Mouse (Mus musculus): ENCODE data around the gene Tcf20.

Gene Tcf20

GRCm38 (mm10) chr15:82987732-82988112 lies at the start of gene Tcf20:
Gene Tcf20 (minus strand): TSS chr15:82987872.
- in situ Hi-C loops (cut with MboI, MseI) = loop anchor here (5.0 kb wide), 2 partner anchors 40 to 80 kb away; no protein-coding TSS in a partner anchor

- in situ Hi-C loops (cut with MboI, MseI) = no loop called here
Observed at GRCm38 (mm10) chr15:83036900-83037519, 49.3 kb upstream of the Tcf20 start.

DNA sequence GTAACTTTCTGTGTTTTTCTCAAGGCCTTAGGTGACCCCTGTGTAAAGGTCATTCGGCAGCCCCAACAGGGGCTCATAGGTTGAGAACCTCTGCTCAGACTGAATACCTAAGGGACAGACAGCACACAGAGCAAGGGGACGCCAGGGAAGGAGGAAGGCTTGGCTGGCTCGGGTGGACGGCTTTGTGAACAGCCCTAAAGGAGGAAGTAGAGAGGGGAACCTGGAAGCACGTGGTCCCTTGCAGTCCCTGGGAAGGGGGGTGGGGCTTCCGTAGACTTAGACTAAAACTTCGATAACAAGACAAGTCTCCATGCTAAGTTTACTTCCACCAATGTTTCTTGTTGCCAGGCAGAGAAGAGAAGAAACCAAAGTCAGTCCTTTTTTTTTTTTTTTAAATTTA lies 48.4 kb upstream of the Tcf20 start:
- in situ Hi-C loops (cut with MboI, MseI) = no loop called here

DNA sequence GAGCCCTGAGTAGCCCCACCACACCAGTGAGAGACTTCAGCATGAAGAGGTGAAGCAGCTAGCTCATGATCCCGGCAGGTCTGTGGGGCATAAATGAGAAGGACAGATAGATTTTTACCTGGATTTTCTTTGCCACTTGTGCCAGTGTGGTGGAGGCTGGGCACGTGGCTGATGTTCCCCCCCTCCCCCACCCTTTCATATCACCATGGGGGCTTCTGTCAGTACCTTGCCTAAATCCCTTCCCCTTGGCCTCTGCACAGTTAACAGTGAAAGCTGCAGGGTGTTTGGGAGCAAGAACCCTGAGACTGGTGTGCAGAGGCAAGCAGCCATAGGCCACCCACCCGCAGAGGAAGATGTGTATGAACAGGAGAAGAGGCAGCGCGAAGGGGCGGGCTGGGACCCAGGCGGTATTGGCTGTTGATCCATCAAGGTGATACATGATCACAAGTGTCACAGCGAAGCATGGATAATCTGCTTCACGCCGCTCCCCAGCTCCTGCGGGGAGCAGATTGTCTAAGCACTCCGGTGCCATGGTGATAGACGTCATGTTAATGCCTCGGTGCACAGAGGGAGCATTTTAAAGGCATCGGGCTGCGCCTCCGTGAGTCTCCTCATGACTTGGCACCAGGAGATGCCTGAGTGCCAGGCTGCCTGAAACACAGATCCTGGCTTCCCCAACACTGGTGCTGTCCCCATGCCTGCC lies 46.8 kb upstream of the Tcf20 start:
- in situ Hi-C loops (cut with MboI, MseI) = no loop called here

DNA sequence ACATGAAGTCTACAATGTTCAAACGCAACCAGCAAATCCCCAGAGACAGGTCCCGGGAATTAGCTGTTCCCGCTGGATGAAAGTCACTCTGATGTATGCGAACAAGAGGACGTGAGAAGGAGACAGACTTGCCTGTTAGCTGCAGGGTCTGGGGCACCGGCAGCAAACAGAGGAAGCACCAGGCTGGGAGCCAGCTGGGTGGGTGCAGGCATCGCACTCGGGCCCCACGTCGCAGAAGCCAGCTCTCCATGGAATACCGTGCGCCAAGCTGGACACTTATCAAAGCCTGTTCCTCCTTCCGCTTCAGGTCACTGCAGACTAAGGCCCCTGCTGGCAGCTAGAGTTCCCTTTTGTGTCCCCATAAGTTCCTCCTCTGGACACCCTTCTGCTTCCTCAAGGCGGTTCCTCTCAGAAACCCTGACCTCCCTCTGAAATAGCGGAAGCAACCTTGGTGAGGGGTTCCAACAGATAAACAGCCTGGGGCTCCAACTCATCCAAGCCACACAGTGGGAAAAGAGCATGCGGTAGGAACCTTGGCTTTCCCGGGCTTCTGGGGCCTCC lies 45.4 kb upstream of the Tcf20 start, which contains the start of gene Nfam1:
Nfam1 (minus strand) TSS at position 326 of the 561 bp plus-strand sequence.
- in situ Hi-C loops (cut with MboI, MseI) = no loop called here

- in situ Hi-C loops (cut with MboI, MseI) = no loop called here
Observed at GRCm38 (mm10) chr15:83030884-83031283, 43.2 kb upstream of the Tcf20 start.

- in situ Hi-C loops (cut with MboI, MseI) = loop anchor here (5.0 kb wide), 1 partner anchor 43 kb away; the partner anchor contains the start of gene Tcf20
Observed at GRCm38 (mm10) chr15:83029725-83030718, 42.4 kb upstream of the Tcf20 start.

DNA sequence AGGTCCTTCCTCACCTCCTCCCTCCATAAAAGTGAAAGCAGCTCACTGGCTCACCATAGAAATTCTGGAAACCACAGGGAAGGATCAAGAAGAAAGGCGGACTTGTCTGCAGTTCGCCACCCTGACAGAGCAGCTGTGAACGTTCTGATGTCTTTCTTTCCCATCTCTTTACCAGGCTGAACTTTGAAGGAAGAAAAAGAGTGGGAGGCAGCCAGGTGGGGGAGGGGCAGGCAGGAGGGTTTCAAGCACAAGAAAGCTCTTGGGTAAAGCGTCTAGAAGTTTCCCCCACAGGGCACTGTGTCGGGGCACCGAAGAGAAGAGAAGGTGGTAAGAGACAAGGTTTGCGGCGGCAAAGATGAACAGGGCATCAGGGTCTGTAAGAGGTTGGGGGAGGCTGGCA lies 38.5 kb upstream of the Tcf20 start:
- in situ Hi-C loops (cut with MboI, MseI) = loop anchor here (5.0 kb wide), 1 partner anchor 39 kb away; the partner anchor contains the start of gene Tcf20

DNA sequence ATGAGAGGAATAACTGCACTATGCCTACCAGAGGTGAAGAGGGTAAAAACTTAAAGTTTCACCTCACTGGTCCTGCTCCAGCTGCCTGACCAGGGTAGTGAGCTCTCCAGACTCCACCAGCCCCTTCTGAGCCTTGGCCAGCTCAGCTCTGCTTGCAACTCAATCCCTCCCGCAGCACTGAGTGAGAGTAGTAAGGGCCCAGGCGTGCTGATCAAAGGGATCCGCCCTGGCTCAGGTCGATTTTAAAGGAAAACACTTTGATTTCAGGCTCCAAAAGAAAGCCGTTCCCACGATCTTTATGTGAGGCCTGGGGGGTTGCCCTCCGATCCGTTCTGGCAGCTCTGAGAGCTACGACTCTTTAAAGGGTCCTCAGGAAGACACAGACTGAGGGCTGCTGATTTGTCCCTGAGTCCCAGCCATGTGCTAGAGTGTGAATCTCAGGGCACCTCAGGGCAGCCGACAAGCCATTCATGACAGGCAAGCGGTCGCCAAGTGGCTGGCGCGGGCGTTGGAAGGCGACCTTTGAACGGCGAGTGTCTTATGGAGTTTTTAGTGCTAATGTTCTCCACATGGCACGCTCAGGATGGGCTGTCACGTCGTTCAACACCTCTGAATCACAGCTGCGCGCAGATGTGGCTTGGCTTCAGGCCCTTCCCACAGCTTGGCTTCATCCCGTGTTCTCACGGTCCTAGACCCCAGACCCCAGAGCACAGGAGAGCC lies 37.5 kb upstream of the Tcf20 start:
- in situ Hi-C loops (cut with MboI, MseI) = loop anchor here (5.0 kb wide), 1 partner anchor 38 kb away; the partner anchor contains the start of gene Tcf20

DNA sequence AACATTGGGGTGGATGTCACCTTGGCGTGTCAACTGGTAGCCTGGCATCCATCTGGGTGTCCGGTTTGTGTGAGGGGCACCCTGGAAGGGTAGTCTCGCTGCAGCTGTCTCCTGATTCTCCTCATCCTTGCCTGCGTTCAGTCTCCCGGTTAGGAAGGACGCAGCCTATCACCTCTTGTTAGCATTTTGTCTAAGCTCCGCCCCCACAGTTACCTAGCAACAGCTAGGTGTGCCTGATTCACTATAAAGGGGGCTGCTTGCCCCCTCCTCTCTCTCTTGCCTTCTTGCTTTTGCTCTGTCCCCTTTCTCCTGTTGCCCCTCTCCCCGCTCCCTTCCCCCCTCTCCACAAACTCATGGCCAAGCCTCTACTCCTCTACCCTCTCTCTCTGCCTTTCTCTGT lies 35.3 kb upstream of the Tcf20 start:
- in situ Hi-C loops (cut with MboI, MseI) = no loop called here

GRCm38 (mm10) chr15:83010990-83011664 lies 23.5 kb upstream of the Tcf20 start:
- in situ Hi-C loops (cut with MboI, MseI) = no loop called here

- in situ Hi-C loops (cut with MboI, MseI) = no loop called here
Observed at GRCm38 (mm10) chr15:83010423-83010822, 22.8 kb upstream of the Tcf20 start.

DNA sequence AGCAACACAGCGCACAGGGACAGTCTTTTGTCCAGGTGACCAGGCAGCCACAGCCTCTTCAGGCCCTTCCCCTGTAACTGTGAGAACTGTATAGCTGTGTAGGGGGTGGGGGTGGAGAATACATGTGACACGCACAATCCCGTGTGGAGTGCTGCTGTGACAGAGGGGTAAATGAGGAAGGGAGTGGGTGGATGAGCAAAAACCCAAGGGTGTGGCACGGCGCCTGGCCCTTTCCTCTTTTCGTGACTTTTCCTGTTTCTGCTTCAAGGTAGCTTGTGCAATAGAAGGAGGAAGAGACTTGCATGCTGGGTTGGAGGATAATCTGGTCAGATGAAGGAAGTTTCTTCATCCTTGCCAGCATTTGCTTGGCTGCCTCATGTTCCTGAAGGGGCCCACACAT lies 21.9 kb upstream of the Tcf20 start:
- in situ Hi-C loops (cut with MboI, MseI) = no loop called here

DNA sequence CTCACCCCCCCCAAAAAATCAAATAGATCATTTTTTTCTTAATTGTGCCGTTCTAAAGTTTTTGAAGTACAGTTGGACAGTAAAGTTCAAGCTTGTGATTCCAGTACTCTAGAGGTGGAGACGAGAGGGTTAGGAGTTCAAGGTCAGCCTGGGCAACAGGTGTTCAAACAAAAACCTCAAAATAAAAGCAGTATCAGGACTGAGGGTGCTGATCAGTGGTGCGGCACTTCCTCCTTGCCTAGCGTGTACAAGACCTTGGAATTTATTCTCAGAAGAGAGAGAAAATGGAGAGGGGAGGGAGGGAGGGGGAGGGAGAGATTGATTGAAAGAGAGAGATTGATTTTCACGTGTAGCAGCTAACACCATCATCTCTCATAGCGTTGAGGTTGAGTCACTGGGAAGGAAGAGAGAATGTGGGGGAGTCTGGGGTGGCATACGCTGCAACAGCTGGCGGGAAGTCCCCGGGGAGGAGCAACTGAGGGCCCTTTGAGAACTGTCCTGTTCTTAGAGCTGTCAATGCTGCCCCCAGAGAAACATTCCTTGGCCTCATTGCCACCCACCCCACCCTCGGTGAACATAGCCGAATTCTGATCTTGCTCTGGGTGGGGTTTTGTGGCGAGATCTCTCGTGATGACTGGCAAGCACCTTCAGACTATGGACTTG lies 21.2 kb upstream of the Tcf20 start:
- in situ Hi-C loops (cut with MboI, MseI) = no loop called here

DNA sequence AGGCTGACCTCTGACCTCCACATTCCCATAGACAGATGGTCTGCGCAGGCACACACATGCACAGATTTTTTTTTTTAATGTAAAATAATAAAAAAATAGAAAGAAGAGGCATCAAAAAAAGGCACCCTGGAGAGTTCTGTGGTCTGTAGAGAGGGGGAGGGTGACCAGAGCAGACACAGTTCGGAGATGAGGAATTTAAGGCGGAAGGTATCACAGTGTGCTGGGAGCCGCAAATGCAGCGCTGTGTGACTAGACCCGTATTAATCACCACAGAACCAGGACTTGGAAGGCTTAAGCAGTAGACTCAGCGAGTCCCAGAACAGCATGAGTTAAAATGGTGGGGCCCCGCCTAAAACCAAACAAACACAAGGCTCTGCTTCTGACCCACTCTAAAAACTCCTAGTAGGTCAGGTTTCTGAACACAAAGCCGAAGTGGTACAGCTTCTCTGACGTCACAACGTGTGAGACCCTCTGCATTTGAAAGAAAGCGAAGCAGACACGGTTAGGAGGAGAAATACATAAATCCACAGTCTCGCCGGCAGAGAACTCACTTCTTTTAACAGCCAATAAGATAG lies 19.8 kb upstream of the Tcf20 start:
- in situ Hi-C loops (cut with MboI, MseI) = no loop called here

DNA sequence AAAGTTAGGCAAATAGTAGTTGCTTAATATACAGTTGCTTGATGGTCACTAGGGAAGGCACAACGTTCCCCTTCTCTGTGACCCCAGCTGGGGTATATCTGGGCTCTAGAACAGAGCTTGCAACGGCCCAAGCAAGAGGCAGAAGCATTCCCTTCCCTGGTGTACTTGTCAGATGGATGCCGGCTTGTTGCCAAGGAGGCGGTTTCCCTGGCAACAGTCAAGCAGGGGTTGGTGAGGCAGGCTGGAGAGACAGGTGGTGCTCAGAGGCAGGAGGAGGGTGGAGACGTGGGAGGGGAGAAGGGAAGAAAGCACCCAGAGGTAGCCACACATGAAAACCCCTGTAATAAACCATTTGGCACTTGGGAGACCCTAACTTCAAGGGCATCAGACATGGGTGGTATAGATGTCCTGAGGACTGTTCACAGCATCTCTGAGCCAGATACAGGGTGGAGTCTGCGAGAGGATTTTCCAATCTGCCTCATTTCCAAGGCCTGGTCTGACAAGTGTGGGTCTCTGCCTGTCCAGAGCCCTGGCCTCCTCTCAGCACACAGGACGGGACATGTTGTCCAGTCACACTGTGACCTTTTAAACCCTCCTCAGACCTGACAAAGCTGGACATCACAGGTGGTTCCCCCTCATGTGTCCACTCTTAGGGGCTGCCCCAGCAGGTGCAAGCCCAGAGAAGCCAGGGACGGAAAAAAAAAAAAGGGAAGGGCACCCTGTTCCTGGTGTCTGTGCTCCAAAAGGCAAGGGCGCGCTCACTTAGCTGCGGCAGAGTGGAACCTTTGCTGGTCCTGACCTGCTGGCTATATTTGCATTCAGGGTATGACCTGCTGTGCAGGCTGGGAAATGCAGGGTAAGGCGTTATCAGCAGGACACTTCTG lies 15.2 kb upstream of the Tcf20 start:
- in situ Hi-C loops (cut with MboI, MseI) = no loop called here

DNA sequence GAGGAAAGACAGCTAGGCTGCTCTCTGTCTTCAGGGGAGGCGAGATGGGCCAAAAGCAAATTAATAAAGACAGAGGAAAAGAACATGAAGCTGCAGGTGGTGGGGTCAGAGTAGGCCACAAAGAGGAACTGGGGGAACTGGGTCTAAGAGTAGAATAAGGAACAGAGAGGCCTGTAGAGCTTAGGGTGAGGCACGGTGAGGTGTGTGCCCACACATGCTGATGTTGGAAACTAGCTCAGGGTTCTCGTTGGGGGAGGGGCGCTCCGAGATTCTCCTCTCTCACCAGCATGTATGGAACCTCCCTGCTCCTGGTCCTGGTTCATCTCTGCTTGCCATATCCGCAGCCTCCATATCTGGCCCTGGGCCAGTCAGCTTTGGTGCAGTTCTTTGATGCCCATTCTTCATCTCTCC lies 11.1 kb upstream of the Tcf20 start:
- in situ Hi-C loops (cut with MboI, MseI) = no loop called here

GRCm38 (mm10) chr15:82996431-82996830 lies 8.8 kb upstream of the Tcf20 start:
- in situ Hi-C loops (cut with MboI, MseI) = no loop called here
